Mouse (Mus musculus): ENCODE data around the gene Dpep3. TPM values are rescaled to one million over a fixed set of nuclear protein-coding genes. Genes with fewer than 3 reads are reported as not detected.
"Not testable (repeated sequence)": the region's sequence is repeated elsewhere in the genome, so short reads cannot be mapped to it uniquely, and the experiment has no call there.

Dpep3 gene
- polyA plus RNA-seq, 1 experiment from 2014 or later: not detected

- H3K27ac ChIP-seq: no peak overlapping the region
- 85% methylated on average over 4 of the region's 4 CpGs for WGBS
- no peaks in the 10 kb centered on the region for H3K9me3 ChIP-seq
- no peaks in the 10 kb centered on the region for H3K4me1 ChIP-seq (replicated peaks)
- no peak for DNase-seq (ENCODE audit: low spot score)
- H3K36me3 ChIP-seq: no peaks in the 10 kb centered on the region
- H3K27me3 ChIP-seq (ENCODE audit: insufficient read depth, poor library complexity, severe bottlenecking): no peaks in the 10 kb centered on the region
- no peak overlapping the region for H3K4me3 ChIP-seq
These were observed 22.7 kb upstream of the Dpep3 start for GRCm38 (mm10) chr8:106001908-106002307.

DNA sequence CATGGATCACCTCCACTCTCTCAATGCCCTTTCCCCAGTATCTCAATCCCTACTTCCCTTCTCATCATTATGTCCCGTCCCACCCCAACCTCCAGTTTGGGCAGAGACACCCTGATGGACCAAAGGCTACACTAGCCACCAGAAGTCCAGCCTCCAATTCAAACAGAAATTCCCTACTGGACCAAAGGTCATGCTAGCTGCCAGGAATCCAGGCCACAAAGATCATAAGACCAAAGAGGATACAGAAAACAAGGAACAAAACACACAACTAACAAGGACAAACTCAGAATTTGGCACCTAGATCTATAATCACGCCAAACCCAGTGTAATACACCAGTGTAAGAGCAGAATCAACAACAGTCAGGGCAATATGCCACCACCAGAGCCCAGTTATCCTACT is 19.7 kb upstream of the Dpep3 start:
- no peak overlapping the region for H3K4me3 ChIP-seq
- no peaks in the 10 kb centered on the region for H3K36me3 ChIP-seq
- peaks cover 4% of the 10 kb centered on the region; the same call in 1 of the 2 replicates for H3K27me3 ChIP-seq (ENCODE audit: insufficient read depth, poor library complexity, severe bottlenecking)
- H3K4me1 ChIP-seq (replicated peaks): no peaks in the 10 kb centered on the region
- WGBS: 83% methylated on average over 2 of the region's 2 CpGs
- no peaks in the 10 kb centered on the region for H3K9me3 ChIP-seq
- no peak overlapping the region for H3K27ac ChIP-seq
- DNase-seq (ENCODE audit: low spot score): no peak

GRCm38 (mm10) chr8:105996359-105996758 is 17.1 kb upstream of the Dpep3 start:
- Histone ChIP-seq H3K4me1 (replicated peaks) (peaks cover 2% of the 10 kb centered on the region; the same call in 1 of the 2 replicates), H3K27me3 (ENCODE audit: insufficient read depth, poor library complexity, severe bottlenecking) (peaks cover 4% of the 10 kb centered on the region; the same call in 1 of the 2 replicates), H3K36me3 (no peaks in the 10 kb centered on the region), H3K27ac (no peak overlapping the region), H3K9me3 (no peaks in the 10 kb centered on the region), H3K4me3 (no peak overlapping the region)
- 77% methylated on average over 7 of the region's 7 CpGs for WGBS
- no peak for DNase-seq (ENCODE audit: low spot score)

- WGBS: 65% methylated on average over 4 of the region's 4 CpGs
- H3K4me3 ChIP-seq: no peak overlapping the region
- DNase-seq (ENCODE audit: low spot score): no peak
- no peak overlapping the region for H3K27ac ChIP-seq
- H3K36me3 ChIP-seq: no peaks in the 10 kb centered on the region
- H3K9me3 ChIP-seq: no peaks in the 10 kb centered on the region
- peaks cover 7% of the 10 kb centered on the region; the same call in 1 of the 2 replicates for H3K27me3 ChIP-seq (ENCODE audit: insufficient read depth, poor library complexity, severe bottlenecking)
- H3K4me1 ChIP-seq (replicated peaks): peaks cover 6% of the 10 kb centered on the region
These were observed 14.0 kb upstream of the Dpep3 start for GRCm38 (mm10) chr8:105993226-105993625.

- no peak for DNase-seq (ENCODE audit: low spot score)
- Histone ChIP-seq H3K4me3 (no peak overlapping the region), H3K4me1 (replicated peaks) (peaks cover 6% of the 10 kb centered on the region), H3K27me3 (ENCODE audit: insufficient read depth, poor library complexity, severe bottlenecking) (peaks cover 7% of the 10 kb centered on the region; the same call in 1 of the 2 replicates), H3K9me3 (no peaks in the 10 kb centered on the region), H3K36me3 (no peaks in the 10 kb centered on the region), H3K27ac (no peak overlapping the region)
- 71% methylated on average over 5 of the region's 5 CpGs for WGBS
These were observed 13.3 kb upstream of the Dpep3 start for GRCm38 (mm10) chr8:105992499-105992898.

GRCm38 (mm10) chr8:105991546-105991945 is 12.3 kb upstream of the Dpep3 start:
- H3K36me3 ChIP-seq: no peaks in the 10 kb centered on the region
- 80% methylated on average over 2 of the region's 2 CpGs for WGBS
- H3K9me3 ChIP-seq: no peaks in the 10 kb centered on the region
- H3K4me1 ChIP-seq (replicated peaks): peaks cover 6% of the 10 kb centered on the region
- peak overlapping the region; percentile 73; the same call in 1 of the 2 replicates for H3K27ac ChIP-seq
- DNase-seq (ENCODE audit: low spot score): no peak
- H3K27me3 ChIP-seq (ENCODE audit: insufficient read depth, poor library complexity, severe bottlenecking): peaks cover 7% of the 10 kb centered on the region; the same call in 1 of the 2 replicates
- no peak overlapping the region for H3K4me3 ChIP-seq

DNA sequence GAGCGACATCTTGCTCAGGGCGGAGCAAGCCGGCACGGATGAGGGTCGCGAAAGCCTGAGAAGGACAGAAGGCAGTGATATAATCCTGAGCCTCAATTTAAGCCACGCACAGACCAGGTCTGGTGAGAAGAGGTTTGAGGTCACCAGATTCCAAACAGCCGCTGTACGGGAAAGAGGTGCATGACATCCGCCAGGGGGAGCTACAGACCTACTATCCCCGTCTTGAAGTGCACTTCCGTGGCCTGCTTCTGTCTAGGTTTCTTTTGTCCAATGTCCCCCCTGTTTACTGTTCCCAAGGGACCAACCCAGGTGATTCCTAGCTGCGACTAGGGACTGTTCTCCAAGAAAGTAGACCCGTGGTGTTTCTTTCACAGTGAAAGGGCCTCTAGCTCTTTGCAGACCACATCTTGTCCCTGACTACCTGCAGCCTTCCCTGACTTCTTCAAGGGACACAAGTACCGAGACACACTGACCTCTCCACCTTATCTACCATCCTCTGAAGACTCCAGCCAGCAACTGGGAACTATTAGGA is 11.7 kb upstream of the Dpep3 start, which contains the start of gene Dus2:
Dus2 (plus strand) TSS at position 482 of the 532 bp plus-strand sequence.
- WGBS: 10% methylated on average over 15 of the region's 15 CpGs
- H3K27me3 ChIP-seq (ENCODE audit: insufficient read depth, poor library complexity, severe bottlenecking): peaks cover 4% of the 10 kb centered on the region; the same call in 1 of the 2 replicates
- no peaks in the 10 kb centered on the region for H3K36me3 ChIP-seq
- peak within 1 kb of the TSS; percentile 73 for H3K27ac ChIP-seq
- H3K4me3 ChIP-seq: no peak within 1 kb of the TSS
- peaks cover 6% of the 10 kb centered on the region for H3K4me1 ChIP-seq (replicated peaks)
- no peaks in the 10 kb centered on the region for H3K9me3 ChIP-seq
- peak; percentile 80 for DNase-seq (ENCODE audit: low spot score)

- Histone ChIP-seq H3K27me3 (ENCODE audit: insufficient read depth, poor library complexity, severe bottlenecking) (0 out of 2 replicates have a peak, but pooled peaks cover 3% of the 10 kb centered on the region), H3K4me1 (replicated peaks) (peaks cover 6% of the 10 kb centered on the region), H3K27ac (no peak overlapping the region), H3K4me3 (no peak overlapping the region), H3K9me3 (no peaks in the 10 kb centered on the region), H3K36me3 (no peaks in the 10 kb centered on the region)
- DNase-seq (ENCODE audit: low spot score): no peak
- WGBS: 92% methylated on average over 11 of the region's 11 CpGs
These were observed 9.3 kb upstream of the Dpep3 start for GRCm38 (mm10) chr8:105988546-105988945.

DNA sequence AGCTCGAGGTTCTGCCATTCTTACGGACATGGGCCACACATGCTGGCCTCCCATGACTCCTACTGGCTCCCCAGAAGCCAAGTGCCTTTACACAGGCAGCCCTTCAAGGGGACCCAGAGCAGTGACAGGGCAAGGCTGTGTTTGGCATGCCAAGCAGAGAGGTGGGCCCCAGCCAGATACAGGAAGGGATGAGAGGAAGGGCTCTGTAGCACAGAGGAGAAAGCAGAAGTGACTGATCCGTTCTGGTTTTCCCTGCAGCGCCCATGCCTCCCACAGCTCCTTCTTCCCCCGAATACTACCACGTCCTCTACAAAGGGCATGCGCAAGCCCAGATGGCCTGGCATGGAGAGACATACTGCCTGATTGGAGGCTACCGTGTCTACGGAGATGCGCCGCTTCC is 4.2 kb upstream of the Dpep3 start:
- H3K4me3 ChIP-seq; H3K27me3 ChIP-seq (ENCODE audit: insufficient read depth, poor library complexity, severe bottlenecking); H3K27ac ChIP-seq; H3K36me3 ChIP-seq; H3K9me3 ChIP-seq; H3K4me1 ChIP-seq (replicated peaks); DNase-seq (ENCODE audit: low spot score): not testable (repeated sequence)
- WGBS: 86% methylated on average over 11 of the region's 11 CpGs

DNA sequence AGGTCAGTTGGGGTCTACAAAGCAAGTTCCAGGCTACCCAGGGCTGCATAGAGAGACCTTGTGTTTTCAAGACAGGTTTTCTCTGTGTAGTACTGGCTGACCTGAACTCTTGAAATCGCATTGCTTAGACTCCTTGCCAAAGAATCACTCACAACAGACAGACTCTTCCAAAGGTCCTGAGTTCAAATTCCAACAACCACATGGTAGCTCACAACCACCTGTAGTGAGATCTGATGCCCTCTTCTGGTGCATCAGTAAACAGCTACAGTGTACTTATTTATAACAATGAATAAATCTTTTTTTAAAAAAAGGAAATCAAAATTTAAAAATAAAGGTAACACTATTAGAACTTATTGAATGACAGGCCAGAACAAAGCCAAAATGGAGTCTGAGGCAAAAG is 1.9 kb upstream of the Dpep3 start:
- Histone ChIP-seq H3K27ac (no peak overlapping the region), H3K9me3 (no peaks in the 10 kb centered on the region), H3K27me3 (ENCODE audit: insufficient read depth, poor library complexity, severe bottlenecking) (no peaks in the 10 kb centered on the region), H3K4me1 (replicated peaks) (no peaks in the 10 kb centered on the region), H3K4me3 (no peak overlapping the region), H3K36me3 (no peaks in the 10 kb centered on the region)
- 81% methylated on average over 1 of the region's 1 CpGs for WGBS
- no peak for DNase-seq (ENCODE audit: low spot score)

DNA sequence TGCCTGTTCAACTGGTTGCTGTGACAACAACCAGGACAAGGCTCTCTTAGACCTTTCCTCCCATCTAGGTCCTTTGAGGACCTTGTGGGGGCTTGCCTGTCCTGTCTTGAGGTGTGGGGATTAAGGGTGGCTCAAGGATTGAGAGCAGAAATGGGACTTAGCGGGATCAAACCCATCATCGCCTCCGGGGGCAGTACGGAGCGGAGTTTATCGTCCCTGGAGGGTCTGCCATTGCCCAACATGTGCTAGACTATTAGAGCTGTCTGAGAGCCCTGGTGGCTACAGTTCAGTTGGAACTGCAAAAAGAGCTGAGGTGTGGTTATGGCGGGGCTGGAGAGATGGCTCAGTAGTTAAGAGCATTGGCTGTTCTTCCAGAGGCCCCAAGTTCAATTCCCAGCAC is 3.9 kb downstream of the Dpep3 start:
- no peaks in the 10 kb centered on the region for H3K9me3 ChIP-seq
- H3K4me1 ChIP-seq (replicated peaks): no peaks in the 10 kb centered on the region
- no peak overlapping the region for H3K27ac ChIP-seq
- DNase-seq (ENCODE audit: low spot score): no peak
- 62% methylated on average over 7 of the region's 7 CpGs for WGBS
- H3K27me3 ChIP-seq (ENCODE audit: insufficient read depth, poor library complexity, severe bottlenecking): no peaks in the 10 kb centered on the region
- H3K36me3 ChIP-seq: no peaks in the 10 kb centered on the region
- no peak overlapping the region for H3K4me3 ChIP-seq

- Histone ChIP-seq H3K27ac (no peak overlapping the region), H3K4me3 (no peak overlapping the region), H3K9me3 (no peaks in the 10 kb centered on the region), H3K27me3 (ENCODE audit: insufficient read depth, poor library complexity, severe bottlenecking) (peaks cover 22% of the 10 kb centered on the region), H3K4me1 (replicated peaks) (peaks cover 11% of the 10 kb centered on the region), H3K36me3 (no peaks in the 10 kb centered on the region)
- WGBS: 76% methylated on average over 8 of the region's 8 CpGs
- no peak for DNase-seq (ENCODE audit: low spot score)
These were observed 8.1 kb downstream of the Dpep3 start for GRCm38 (mm10) chr8:105971019-105971720.

- DNase-seq (ENCODE audit: low spot score): no peak
These were observed 9.9 kb downstream of the Dpep3 start for GRCm38 (mm10) chr8:105969367-105969766.

More at GRCm38 (mm10) chr8:105969367-105969766, 9.9 kb downstream of the Dpep3 start:
- Histone ChIP-seq H3K9me3 (no peaks in the 10 kb centered on the region), H3K27ac (no peak overlapping the region), H3K4me1 (replicated peaks) (peaks cover 29% of the 10 kb centered on the region), H3K4me3 (no peak overlapping the region), H3K27me3 (ENCODE audit: insufficient read depth, poor library complexity, severe bottlenecking) (peaks cover 40% of the 10 kb centered on the region), H3K36me3 (no peaks in the 10 kb centered on the region)
- 69% methylated on average over 1 of the region's 1 CpGs for WGBS
